Mouse (Mus musculus) urinary bladder, postnatal 4 days (tissue): ENCODE results near the gene P2rx5.

Source experiments
- DNase-seq, 2 experiments: peaks; one replicate each; pipeline ENCODE4 v3.0.0; 2021 to 2022; ENCODE audit warnings: low spot score in 2 of 2

Gene P2rx5

DNA sequence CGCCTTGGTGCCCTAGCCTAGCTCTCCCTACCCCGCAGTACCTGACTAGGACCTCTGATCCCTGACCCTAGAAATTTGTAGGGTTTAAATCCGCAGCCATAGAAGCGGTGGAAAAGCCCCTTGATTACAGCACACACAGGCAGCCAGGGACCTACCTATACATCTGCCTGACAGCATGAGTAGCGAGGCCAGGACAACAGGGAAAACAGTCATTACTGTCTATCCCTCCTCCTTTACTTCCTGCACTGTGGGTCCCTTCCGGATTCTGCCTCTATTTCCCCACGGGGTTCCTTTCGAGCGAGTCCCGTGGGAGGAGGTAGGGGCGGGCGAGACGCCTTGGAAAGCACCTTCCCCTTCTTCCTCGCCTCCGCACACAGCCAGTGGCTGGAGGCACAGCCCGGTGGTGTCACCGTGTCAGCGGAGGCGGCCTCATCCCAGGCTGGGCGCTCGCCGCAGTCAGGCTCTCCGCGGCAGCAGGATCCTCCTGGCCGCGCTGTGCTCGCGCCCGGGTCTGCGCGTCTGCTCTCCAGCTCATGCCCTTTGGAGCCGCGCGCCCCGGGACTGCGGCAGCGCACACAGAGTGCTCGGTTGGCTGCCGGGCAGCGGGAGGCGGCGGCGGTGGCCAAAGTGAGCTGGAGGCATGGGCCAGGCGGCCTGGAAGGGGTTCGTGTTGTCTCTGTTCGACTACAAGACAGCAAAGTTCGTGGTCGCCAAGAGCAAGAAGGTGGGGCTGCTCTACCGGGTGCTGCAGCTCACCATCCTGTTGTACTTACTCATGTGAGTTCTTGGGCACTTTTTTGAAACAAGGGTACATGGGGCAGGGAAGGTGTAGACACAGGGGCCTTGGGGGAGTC lies at the start of gene P2rx5:
P2rx5 (plus strand) TSS at position 465 of the 854 bp plus-strand sequence.
- no peak for DNase-seq

DNA sequence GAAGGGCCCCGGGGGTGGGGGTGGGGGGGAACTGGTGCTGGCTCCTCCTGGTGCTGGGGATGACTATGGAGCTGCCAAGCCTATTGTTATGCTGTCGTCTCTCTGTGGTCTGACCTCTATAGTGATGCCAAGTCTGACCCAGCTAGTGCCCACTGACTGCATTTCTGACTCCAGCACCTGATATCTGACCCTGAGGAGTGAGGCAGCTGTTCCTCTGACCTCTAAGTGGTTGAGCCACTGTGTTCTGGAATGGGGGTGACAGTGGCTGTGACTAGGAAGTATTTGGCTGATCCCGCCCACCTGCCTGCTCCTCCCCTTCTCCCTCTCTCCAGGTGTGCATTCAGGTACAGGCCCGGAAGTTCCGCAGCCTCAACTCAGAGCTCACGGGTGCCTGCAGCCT lies 48.8 kb upstream of the P2rx5 start:
- DNase-seq: no peak

DNA sequence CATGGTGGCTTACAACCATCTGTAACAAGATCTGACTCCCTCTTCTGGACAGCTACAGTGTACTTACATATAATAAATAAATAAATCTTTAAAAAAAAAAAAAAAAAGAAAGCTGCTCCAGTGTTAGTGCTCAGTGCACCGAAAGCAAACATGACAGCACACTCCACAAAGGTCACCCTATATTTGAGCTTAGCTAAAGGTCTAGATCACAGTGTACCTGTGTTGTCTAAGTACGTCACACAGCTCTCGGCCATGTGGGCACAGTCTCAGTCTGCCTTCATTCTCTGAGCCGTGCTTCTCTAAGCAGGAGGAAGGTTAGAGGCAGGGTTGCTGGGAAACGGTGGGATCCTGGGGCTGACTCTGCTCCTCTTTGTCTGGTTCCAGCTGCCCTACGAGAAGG lies 33.7 kb upstream of the P2rx5 start:
- no peak for DNase-seq

DNA sequence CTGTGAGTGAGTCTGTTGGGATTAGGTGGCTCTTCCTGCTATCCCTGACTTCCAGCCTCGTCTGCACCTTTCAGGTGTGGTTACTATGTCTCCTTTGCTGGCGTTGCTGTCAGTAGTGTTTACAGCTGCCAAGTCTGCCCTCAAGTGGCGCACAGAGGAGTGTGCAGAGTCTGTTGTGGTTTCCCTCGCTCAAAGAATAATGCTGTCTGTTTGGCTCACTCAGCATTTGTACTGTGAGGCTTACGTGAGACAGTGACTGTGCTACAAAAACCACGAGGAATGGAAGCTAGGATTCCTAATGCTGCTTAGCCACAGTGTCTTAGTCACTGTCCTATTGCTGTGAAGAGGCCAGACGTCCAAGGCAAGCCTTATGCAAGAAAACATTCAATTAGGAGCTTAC lies 29.2 kb upstream of the P2rx5 start:
- no peak for DNase-seq

DNA sequence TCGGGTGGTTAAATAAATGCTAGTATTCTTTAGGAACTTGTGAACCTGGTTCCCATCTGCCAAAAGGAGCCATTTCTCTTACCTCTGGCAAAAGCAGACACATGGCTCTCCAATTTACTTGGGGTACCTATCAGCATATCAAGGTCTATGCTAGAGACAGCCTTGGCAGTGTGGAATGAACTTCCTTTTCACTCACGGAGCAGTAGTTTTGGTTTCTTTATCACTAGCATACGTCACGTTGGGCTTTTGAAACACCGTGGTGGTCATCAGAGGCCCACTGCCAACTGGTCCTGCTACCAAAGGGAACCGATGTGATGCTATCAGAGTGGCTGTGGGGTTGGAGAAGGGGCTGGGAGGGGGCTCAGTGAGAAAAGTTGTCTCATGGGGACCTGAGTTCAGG lies 27.2 kb upstream of the P2rx5 start:
- no peak for DNase-seq

DNA sequence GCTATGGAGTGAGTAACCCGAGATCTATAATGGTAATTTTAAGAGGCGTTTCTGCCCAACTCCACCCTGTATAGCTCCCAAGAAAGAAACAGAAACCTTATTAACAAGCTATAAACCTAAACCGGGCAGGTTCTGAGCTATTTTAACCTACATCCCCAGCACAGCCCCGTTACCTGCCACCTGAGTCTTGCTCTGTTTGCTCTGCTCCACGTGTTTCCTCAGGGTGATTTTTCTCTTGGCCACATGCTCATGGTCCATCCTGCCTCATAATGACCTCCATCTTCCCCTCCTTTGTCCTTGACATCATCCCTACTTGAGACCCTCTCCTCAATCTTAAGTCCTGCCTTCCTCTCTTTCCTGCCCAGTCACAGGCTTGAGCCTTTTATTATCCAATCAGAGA lies 26.0 kb upstream of the P2rx5 start:
- no peak for DNase-seq

DNA sequence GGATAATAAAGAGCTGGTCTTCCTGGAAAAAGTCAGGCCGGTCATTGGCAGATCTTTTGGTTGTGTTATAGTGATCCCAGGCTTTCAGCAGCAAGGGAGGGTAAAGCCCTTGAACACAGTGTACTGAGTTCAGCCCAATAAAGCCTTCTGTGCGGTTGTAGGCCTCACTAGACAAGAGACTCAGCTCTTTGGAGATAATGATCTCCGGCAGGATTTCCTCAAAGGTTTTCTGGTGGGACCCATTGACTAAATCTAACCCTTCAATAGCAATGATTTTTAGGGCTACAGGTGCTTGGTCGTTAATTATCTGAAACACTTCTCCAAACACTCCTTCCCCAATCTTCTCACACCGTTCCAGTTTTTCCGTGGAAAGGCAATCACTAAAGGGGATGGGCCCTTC lies 23.6 kb upstream of the P2rx5 start:
- no peak for DNase-seq

DNA sequence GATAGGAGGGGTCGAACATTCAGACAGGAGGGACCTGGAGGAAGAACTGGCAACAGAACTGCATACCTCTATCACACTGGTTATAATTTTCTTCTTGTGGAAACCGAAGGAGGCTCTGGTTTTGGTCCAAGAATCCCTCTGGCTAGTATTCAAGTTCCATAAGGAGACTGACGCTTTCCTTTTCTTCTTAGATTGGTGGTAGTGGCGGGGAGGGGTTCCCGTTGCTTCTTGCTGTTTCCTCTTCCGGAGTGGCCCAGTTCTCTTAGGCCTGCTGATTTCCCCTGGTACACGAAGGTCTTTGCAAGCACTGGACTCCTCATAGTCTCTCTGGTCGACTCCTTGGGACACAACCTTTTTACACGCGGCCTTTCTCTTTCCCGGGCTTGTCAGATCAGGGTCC lies 23.1 kb upstream of the P2rx5 start:
- no peak for DNase-seq

DNA sequence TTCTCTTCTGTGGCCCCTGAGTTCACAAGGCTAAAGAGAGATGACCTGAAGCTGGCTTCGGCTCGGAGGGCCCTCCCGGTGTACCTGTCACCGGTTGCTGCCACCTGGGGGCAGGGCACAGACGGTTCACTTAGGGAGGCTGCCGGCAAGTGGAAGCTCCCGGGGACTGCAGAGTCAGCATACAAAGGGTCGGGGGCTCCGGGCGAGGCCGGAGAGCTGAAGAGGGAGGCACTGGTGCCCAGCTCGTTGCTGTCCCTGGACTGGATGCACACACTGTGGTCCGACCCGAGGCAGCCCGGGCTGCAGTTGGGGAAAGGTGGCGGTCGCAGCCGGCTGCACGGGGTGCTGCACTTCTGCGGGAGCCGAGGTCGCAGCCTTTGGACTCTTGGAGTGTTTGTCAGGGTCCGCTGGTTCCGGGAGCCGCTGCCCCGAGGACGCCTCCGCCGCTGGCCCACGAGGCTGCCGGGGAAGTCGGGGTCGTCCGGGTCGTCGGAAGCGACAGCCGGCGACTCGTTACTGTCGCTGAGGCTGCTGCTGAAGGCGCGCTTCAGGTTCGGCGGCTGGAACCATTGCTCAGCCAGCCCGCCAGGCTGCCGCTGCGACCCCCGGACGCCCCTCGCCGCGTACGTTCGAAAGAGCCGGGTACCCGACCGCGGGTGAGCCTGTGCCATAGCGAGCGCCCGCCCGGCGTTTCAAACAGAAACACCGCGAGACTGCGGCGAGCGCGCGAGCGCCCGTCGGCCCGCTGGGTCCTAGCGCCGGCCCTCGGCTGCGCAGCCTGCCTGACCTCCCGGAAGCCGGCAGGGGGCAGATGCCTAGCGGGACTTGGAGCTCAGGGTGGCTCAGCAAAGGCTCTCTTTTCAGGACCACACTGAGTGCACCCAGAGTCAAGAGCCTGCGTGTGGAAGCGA lies 22.4 kb upstream of the P2rx5 start, which contains the start of gene Haspin:
Haspin (minus strand) TSS at position 704 of the 911 bp plus-strand sequence.
- peak; percentile 87 to 92 for DNase-seq

DNA sequence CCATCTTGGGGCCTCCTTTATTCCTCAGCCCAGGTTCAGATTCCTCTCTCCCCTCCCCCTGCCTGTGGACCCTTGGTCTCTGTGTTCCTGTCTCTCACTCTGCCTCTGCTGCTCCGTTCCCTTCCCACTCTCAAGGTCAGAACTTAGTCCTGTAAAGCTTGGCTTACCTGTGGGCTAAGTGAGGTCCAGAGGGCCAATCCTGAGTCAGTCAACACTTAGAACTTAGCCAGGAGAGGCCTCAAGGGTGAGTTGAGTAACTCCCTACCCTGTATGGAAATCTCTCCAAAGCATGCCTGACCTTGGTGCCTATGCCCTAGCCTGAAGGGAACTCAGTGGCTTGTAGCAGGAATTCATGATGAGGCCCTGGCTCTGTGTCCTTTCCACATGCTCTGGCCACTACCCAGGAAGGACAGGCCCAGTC lies 15.9 kb upstream of the P2rx5 start:
- no peak for DNase-seq

DNA sequence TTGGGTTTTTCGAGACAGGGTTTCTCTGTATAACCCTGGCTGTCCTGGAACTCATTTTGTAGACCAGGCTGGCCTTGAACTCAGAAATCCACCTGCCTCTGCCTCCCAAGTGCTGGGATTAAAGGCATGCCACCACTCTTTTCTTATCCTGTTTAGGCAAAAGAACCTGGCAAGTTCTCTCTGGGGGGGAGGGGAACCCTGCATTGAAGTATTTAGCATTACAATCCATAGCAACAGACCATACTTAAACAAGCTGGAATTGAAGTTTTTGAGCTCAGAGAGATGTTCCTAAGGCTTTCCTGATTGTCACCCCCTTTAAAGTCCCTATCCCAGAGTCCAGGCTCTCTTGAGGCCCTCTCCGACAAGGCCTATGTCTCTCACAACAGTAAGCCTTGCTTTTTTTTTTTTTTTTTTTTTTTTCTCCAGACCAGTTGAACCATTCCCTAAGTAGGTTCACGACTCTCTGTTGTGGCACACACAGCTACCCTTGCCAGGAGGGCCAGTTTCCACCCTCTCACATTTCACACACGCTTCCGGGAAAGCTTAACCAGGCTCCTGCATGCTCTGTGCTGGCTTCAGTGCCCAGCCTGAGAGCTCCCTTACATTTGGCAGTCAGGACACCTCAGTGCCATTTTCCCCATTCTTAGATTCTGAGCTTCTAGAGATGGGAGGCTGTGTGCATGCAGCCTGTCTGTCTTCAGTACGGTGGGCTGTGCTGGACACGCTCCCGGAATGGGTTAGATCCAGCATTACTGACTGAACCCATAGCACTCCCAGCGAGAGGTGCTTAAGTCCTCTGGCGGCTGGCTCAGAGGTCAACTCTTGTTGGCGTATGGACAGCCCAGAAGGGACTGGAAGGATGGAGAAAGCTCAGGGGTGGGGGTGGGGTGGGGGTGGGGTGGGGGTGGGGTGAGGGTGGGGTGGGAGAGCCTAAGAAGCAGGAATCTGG lies 13.9 kb upstream of the P2rx5 start:
- DNase-seq: no peak

DNA sequence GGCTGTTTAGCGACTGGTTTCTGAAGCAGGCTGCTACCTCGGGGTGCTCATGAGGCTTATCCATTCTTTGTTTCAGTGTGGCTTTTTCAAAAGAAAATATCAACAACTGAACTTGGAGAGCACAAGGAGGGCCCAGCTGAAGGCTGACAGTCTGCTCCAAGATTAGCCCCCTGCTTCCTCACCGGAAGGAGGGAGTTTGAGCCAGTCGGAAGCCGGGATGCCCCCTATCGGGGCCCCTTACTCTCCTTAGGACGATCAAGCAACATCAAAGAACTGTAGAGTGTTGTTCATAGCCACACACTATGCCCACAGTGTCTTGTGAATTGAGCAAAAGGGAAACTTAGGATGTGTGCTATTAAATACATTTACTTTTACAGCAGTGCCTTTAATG lies 13.3 kb upstream of the P2rx5 start:
- DNase-seq: no peak

DNA sequence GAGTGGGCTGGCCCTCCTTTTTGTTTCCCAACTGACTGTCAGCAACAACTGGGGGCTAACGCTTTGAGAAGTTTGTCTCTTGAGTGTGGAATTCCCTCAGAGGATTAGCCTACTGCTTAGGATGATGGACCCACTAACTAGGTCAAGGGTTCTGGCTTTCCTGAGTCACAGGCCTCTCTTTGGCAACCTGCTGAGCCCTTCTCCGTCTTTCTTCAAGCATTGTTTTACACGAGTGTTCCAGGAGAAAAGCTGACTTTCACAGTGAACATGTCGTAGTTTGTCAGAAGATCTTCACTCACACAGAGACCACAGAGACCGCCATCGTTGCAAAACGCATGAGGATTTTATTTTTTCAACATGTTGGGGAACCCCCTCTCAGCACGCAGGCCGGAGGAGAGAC lies 12.0 kb upstream of the P2rx5 start:
- no peak for DNase-seq

DNA sequence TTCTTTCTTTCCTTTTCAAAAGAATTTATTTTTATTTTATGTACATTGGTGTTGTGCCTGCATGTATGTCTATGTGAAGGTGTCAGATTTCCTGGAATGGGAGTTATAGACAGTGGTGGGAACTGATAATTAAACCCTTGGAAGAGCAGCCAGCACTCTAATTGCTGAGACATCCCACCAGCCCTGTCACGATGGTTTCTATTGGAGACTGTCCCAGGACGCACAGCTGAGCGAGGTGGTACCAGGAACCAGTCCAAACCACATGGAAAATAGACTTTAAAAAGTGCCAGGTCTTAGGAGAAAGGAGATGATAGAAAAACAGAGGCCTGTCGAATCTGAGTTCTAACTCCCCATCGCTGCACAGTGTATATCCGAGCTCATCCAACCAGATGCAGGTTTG lies 5.2 kb upstream of the P2rx5 start:
- no peak for DNase-seq

DNA sequence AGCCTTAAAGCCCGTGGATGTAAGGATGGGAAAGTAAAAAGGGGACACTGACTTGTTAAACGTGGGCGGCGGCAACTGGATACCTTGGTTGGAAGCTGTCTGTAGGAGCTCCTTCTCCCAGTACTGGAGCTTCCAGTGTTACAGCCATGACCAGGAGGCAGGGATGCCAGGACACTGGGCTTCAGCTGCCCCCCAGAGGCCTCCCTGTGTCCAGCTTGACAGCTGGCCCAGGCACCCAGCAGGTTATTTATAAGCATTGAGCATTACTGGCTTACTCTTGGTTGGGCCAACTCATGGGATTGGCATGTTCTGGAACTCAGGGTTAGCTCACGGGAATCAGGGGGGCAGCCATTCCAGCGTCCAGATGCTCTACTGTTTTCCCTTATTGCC lies 585 bp downstream of the P2rx5 start:
- DNase-seq: no peak

DNA sequence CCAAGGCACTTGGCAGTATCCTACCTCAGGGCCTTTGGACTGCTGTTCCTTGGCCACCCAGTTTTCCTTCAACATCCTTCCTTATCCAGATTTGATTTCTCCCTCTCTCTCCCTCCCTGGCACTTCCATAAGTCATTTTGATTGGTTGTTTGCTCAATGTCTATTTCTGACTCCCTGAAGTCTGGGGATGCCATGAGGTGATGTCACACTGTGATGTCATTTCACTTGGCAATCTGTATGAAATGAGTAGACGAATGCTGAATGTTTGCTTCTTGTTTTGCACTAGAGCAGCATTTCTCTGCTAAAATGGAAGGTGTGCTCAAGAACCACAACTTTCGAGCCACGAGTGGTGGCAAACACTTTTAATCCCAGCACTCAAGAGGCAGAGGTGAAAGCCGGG lies 1.4 kb downstream of the P2rx5 start:
- no peak for DNase-seq

DNA sequence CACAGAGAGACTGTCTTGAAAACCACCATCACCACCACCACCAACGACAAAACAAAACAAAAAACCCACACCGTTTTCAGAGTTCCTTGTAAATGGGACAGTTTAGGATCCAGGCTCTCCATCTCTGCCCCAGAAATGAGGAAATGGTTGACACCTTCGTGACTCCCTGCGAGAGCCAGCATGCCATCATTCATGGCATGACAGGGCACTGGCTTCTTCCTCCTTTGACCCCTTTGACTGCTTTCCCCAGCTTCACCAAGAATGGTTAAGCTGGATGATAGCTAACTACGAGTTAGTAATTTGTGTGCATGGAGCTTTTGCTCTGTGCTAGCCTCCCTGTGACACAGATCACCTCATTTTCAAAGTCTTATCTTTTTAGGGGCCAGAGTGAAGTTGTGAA lies 2.1 kb downstream of the P2rx5 start:
- DNase-seq: no peak

DNA sequence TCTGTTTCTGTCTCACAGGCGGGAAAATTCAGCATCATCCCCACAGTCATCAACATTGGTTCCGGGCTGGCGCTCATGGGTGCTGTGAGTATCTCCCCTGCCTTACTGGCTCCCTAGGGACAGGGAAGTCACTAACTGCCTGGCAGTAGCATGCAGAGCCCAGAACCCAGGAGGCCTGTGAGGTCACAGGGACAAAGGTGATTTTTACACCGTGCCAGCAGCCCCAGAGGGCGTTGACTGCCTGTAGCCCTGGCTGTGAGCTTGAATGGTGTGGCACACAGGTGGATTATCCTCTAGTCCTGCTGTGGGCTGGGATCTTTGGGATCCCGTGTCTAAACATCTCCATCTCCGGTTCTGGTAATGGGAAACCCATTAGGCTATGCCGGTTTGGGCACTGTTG lies 7.8 kb downstream of the P2rx5 start:
- no peak for DNase-seq

DNA sequence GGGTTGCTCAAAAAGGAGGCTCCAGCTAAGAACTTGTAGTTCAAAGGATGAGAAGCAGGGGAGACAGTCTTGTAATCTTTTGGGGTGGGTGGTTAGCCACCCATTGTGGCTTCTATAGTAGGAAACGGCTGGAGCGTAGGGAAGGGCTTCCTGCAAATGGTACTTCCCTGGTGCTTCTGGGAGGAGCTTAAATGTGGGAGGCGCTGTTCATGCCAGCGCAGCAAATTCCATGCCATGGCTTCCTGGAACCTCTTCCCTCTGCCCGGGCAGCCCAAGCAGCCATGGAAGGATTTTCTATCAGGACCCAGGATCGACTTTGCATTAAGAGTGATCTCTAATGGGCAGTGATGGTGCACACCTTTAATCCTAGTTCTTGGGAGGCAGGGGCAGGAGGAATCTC lies 8.4 kb downstream of the P2rx5 start:
- DNase-seq: no peak

DNA sequence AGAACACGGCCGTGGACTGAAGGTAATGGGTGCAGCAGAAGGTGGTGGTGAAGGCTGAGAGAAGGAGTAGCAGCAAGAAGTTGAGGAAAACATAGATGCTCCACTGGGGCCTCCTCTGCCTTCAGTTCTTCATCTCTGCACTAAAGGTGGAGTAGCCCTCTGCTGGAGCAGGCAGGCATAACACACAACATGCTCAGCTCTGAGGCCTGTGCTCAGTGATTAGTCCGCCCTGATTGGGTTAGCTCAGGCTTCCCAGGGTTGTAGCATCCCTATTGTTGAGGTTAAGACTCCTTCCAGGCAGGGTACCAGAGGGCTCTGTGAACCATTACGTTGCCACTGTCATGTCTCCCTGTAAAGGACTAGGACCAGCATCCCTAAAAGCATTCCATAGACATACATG lies 9.0 kb downstream of the P2rx5 start:
- peak in 1 of 2 experiments; percentile 69 for DNase-seq

DNA sequence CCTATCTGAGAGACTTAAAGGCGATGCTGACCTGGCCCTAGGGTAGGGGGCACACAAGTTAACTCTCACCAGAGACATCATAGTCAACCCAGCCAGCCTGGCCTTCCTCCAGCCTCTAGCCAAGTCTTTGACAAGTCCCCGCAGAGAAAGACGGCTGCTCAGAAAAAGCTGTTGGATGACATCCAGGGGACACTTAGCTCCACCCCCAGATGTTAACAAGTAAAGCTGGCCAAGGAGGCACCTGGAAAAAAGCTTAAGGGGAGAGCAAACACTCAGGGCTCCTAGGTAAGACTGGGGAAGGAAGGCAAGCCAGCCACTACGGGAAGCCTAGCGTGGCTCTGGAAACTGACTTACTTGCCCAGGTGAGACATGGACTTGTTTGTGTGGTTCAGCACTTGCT lies 12.0 kb downstream of the P2rx5 start:
- DNase-seq: no peak

DNA sequence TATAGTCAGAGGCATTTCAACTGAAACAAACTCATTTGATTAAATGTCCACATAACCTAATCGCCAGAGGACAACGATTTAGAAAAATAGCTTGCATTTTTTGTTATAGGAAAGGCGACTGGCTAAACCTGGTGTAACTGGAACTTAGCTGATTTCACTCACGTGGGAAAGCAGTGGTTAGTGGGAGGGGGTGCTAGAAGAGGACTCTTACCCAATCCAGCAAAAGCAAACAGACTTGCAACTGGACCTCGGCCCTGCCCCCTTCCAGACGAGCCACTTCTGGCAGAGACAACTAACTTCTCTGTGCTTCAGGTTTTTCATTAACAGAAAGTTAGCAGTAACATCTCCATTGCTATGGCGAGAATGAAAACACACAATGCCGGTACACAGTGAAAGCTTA lies 15.4 kb downstream of the P2rx5 start:
- DNase-seq: no peak
